Mouse (Mus musculus) 3T3-L1 (cell line): Measurements from ENCODE around the gene Cd40.

Experiments used
- DNase-seq: peaks from one replicate; pipeline ENCODE4 v3.0.0-alpha.2; 2015; ENCODE audit warnings: low read depth, low spot score

Gene Cd40

GRCm38 (mm10) chr2:165056377-165057085 is 1.1 kb downstream of the Cd40 start:
- no peak for DNase-seq

- no peak for DNase-seq
These were observed 4.5 kb downstream of the Cd40 start for GRCm38 (mm10) chr2:165059961-165060360.

GRCm38 (mm10) chr2:165061638-165062433 is 6.4 kb downstream of the Cd40 start:
- no peak for DNase-seq

GRCm38 (mm10) chr2:165064489-165064888 is 9.1 kb downstream of the Cd40 start:
- DNase-seq, result no peak

- no peak for DNase-seq
These were observed 13.4 kb downstream of the Cd40 start for GRCm38 (mm10) chr2:165068806-165069205.

GRCm38 (mm10) chr2:165070096-165070816 is 14.8 kb downstream of the Cd40 start:
- DNase-seq, result peak; percentile 80

- no peak for DNase-seq
These were observed 18.0 kb downstream of the Cd40 start for GRCm38 (mm10) chr2:165073381-165073781.

- peak; percentile 26 for DNase-seq
These were observed 18.9 kb downstream of the Cd40 start for GRCm38 (mm10) chr2:165074081-165074884.

GRCm38 (mm10) chr2:165074937-165075336 is 19.5 kb downstream of the Cd40 start:
- DNase-seq, result peak; percentile 89

GRCm38 (mm10) chr2:165077055-165077454 is 21.6 kb downstream of the Cd40 start:
- no peak for DNase-seq

- no peak for DNase-seq
These were observed 22.6 kb downstream of the Cd40 start for GRCm38 (mm10) chr2:165078045-165078444.

- DNase-seq, result peak; percentile 56
These were observed 23.2 kb downstream of the Cd40 start for GRCm38 (mm10) chr2:165078605-165079004.

GRCm38 (mm10) chr2:165080657-165081056 is 25.2 kb downstream of the Cd40 start:
- DNase-seq, result no peak

GRCm38 (mm10) chr2:165081257-165081656 is 25.8 kb downstream of the Cd40 start:
- DNase-seq, result no peak

- DNase-seq, result no peak
These were observed 31.2 kb downstream of the Cd40 start for GRCm38 (mm10) chr2:165086634-165087033.

GRCm38 (mm10) chr2:165089470-165089869 is 34.0 kb downstream of the Cd40 start:
- no peak for DNase-seq

- DNase-seq, result no peak
These were observed 35.2 kb downstream of the Cd40 start, which contains the start of gene 1700025C18Rik for GRCm38 (mm10) chr2:165090650-165091049. Gene 1700025C18Rik (minus strand): TSS chr2:165090750.

GRCm38 (mm10) chr2:165091433-165091965 is 36.1 kb downstream of the Cd40 start:
- DNase-seq, result no peak

GRCm38 (mm10) chr2:165092393-165092792 is 37.0 kb downstream of the Cd40 start:
- no peak for DNase-seq

- no peak for DNase-seq
These were observed 40.9 kb downstream of the Cd40 start for GRCm38 (mm10) chr2:165096367-165096766.

- DNase-seq, result no peak
These were observed 43.4 kb downstream of the Cd40 start for GRCm38 (mm10) chr2:165098861-165099260.
